Mouse (Mus musculus): Measurements from ENCODE around the gene Clic5. TPM values are rescaled to one million over a fixed set of nuclear protein-coding genes. Genes with fewer than 3 reads are reported as not detected.

Clic5 gene
- polyA plus RNA-seq, 1 experiment: 89.1 TPM

GRCm38 (mm10) chr17:44173341-44173740, 15.0 kb upstream of the Clic5 start:
- peaks cover 4% of the 10 kb centered on the region for H3K4me1 ChIP-seq (ENCODE audit: control insufficient read depth, insufficient read depth, insufficient read length, low read length)

DNA sequence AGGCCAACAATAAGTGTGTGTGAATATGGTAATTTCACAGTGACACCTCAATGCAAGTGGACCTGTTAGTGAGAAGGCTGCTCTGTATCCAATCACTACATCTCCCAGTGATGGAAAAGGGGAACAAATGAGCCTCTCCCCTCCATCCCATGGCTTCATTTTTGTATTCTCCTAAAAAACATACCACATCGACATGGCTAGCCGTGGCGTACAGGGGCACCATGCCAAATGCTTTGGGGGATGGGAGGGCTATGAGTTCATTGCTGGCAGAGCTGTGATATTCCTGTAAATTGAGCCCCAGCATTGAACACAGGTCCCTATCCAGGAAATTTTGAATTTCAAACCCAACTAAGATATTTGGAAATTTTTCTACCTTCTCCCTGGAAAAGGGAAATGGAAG, 11.1 kb upstream of the Clic5 start:
- H3K4me3 ChIP-seq (ENCODE audit: insufficient read depth, low read depth, low read length): no peak overlapping the region
- no peak overlapping the region for H3K27ac ChIP-seq (replicated peaks; ENCODE audit: low read depth, low read length)
- H3K4me1 ChIP-seq (ENCODE audit: control insufficient read depth, insufficient read depth, insufficient read length, low read length): peaks cover 5% of the 10 kb centered on the region

More at GRCm38 (mm10) chr17:44173341-44173740, 15.0 kb upstream of the Clic5 start:
- Histone ChIP-seq H3K27ac (replicated peaks; ENCODE audit: low read depth, low read length) (no peak overlapping the region; the same call in 1 of the 2 replicates), H3K4me3 (ENCODE audit: insufficient read depth, low read depth, low read length) (no peak overlapping the region)

GRCm38 (mm10) chr17:44181346-44181745, 7.0 kb upstream of the Clic5 start:
- Histone ChIP-seq H3K4me1 (ENCODE audit: control insufficient read depth, insufficient read depth, insufficient read length, low read length) (peaks cover 5% of the 10 kb centered on the region), H3K4me3 (ENCODE audit: insufficient read depth, low read depth, low read length) (no peak overlapping the region), H3K27ac (replicated peaks; ENCODE audit: low read depth, low read length) (peak overlapping the region; percentile 57)

- H3K27ac ChIP-seq (replicated peaks; ENCODE audit: low read depth, low read length): no peak overlapping the region
These were observed 1.5 kb upstream of the Clic5 start for GRCm38 (mm10) chr17:44186871-44187270.

DNA sequence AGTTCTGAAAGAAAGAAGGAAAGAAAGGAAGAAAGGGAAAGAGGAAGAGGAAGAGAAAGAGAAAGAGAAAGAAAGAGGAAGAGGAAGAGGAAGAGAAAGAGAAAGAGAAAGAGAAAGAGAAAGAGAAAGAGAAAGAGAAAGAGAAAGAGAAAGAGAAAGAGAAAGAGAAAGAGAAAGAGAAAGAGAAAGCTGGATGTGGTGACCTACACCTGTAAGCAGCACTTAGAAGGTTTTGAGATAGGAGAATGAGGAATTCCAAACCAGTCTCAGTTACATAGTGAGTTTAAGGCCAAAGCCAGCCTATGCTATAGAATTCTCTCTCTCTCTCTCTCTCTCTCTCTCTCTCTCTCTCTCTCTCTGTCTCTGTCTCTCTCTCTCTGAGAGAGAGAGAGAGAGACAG, 847 bp upstream of the Clic5 start:
- H3K4me3 ChIP-seq (ENCODE audit: insufficient read depth, low read depth, low read length): peak overlapping the region; percentile 86; the same call in 1 of the 2 replicates
- peak overlapping the region; percentile 76 for H3K27ac ChIP-seq (replicated peaks; ENCODE audit: low read depth, low read length)
- H3K4me1 ChIP-seq (ENCODE audit: control insufficient read depth, insufficient read depth, insufficient read length, low read length): peaks cover 22% of the 10 kb centered on the region

More at GRCm38 (mm10) chr17:44186871-44187270, 1.5 kb upstream of the Clic5 start:
- peaks cover 17% of the 10 kb centered on the region for H3K4me1 ChIP-seq (ENCODE audit: control insufficient read depth, insufficient read depth, insufficient read length, low read length)
- no peak overlapping the region for H3K4me3 ChIP-seq (ENCODE audit: insufficient read depth, low read depth, low read length)

- peak overlapping the region; percentile 86 for H3K4me3 ChIP-seq (ENCODE audit: insufficient read depth, low read depth, low read length)
- H3K4me1 ChIP-seq (ENCODE audit: control insufficient read depth, insufficient read depth, insufficient read length, low read length): peaks cover 32% of the 10 kb centered on the region
- peak overlapping the region; percentile 91 for H3K27ac ChIP-seq (replicated peaks; ENCODE audit: low read depth, low read length)
These were observed 373 bp downstream of the Clic5 start for GRCm38 (mm10) chr17:44188769-44189145.

GRCm38 (mm10) chr17:44189696-44190095, 1.3 kb downstream of the Clic5 start:
- Histone ChIP-seq H3K27ac (replicated peaks; ENCODE audit: low read depth, low read length) (peak overlapping the region; percentile 41), H3K4me3 (ENCODE audit: insufficient read depth, low read depth, low read length) (peak overlapping the region; percentile 86), H3K4me1 (ENCODE audit: control insufficient read depth, insufficient read depth, insufficient read length, low read length) (peaks cover 37% of the 10 kb centered on the region)

DNA sequence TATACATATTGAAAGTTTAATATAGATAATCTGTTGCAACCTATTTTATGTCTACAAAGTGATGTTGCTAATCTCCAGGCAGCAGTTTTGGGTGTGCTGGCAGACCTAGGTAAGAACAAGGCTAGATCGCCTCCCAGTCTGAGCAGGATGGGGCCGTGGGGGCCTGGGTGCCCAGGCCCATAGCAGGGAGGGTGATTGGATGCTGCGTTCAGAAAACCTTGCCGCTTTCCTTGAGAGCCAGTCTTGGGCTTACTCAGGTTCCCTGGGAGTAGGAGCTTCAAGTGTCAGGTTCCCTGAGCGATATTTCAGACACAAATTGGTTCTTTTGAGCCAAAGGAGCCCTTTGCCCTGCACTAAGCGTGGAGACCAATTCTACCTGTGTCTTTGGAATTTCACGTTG, 1.9 kb downstream of the Clic5 start:
- H3K4me1 ChIP-seq (ENCODE audit: control insufficient read depth, insufficient read depth, insufficient read length, low read length): peaks cover 39% of the 10 kb centered on the region
- peak overlapping the region; percentile 86 for H3K4me3 ChIP-seq (ENCODE audit: insufficient read depth, low read depth, low read length)
- H3K27ac ChIP-seq (replicated peaks; ENCODE audit: low read depth, low read length): peak overlapping the region; percentile 35

DNA sequence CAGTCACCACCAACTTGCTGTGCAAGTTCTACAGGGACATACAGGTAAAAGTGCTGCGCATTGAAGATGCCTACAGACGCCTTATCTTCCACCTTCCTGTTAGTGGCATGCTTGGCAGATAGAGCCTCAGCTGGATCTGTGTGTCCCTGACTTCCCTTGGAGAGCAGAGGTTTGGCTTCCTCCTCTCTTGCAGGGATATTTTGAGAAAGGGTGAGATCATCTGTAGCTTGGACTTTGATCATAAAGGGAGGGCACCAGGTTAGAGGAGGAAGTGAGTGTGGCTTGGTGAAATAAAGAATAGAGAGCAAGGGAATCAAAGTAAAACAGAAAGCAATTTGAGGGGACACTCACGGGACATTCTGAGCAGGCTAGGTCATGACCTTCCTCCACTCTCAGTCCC, 4.6 kb downstream of the Clic5 start:
- H3K27ac ChIP-seq (replicated peaks; ENCODE audit: low read depth, low read length): peak overlapping the region; percentile 91
- peaks cover 40% of the 10 kb centered on the region for H3K4me1 ChIP-seq (ENCODE audit: control insufficient read depth, insufficient read depth, insufficient read length, low read length)
- no peak overlapping the region for H3K4me3 ChIP-seq (ENCODE audit: insufficient read depth, low read depth, low read length)

DNA sequence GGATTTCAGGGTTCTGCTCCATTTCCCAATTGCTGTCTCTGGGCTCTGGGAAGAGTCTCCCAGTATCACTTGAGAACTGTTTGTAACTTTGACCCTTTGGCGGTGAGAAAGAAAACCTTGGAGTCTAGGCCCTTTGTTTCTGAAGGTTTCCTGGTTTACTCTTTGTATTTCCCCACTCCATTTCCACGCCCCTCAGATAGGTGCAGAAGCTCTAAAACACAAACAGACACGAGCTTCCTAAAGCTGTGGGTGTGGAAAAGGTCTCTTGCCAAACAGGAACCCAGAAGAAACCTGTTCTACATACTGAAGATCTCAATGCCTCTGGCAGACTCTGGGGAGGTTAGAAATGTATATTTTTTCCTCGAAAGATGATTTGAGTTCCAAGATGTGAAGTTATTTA, 10.8 kb downstream of the Clic5 start:
- H3K4me1 ChIP-seq (ENCODE audit: control insufficient read depth, insufficient read depth, insufficient read length, low read length): peaks cover 47% of the 10 kb centered on the region
- peak overlapping the region; percentile 46 for H3K27ac ChIP-seq (replicated peaks; ENCODE audit: low read depth, low read length)
- H3K4me3 ChIP-seq (ENCODE audit: insufficient read depth, low read depth, low read length): no peak overlapping the region

DNA sequence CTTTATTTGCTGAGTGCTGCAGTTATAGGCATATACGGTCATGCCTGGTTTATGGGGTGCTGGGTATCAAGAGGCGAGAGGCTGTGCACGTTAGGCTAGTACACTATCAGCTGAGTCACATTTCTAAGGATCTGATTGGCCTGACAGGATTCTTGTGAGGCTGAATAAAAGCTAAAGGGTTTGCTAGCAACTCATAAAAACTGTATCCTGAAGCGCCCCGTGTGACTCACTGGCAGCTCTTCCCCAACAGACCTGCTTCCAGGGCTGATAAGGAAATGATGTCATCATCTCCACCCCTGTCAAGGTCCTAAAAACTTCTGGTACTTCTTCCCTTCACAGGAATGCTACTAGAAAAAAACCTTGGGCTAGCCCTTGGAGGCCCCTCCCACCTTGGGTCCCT, 14.6 kb downstream of the Clic5 start:
- H3K4me1 ChIP-seq (ENCODE audit: control insufficient read depth, insufficient read depth, insufficient read length, low read length): peaks cover 52% of the 10 kb centered on the region
- H3K27ac ChIP-seq (replicated peaks; ENCODE audit: low read depth, low read length): peak overlapping the region; percentile 73
- H3K4me3 ChIP-seq (ENCODE audit: insufficient read depth, low read depth, low read length): no peak overlapping the region

- Histone ChIP-seq H3K4me1 (ENCODE audit: control insufficient read depth, insufficient read depth, insufficient read length, low read length) (peaks cover 37% of the 10 kb centered on the region), H3K4me3 (ENCODE audit: insufficient read depth, low read depth, low read length) (no peak overlapping the region), H3K27ac (replicated peaks; ENCODE audit: low read depth, low read length) (peak overlapping the region; percentile 96)
These were observed 16.4 kb downstream of the Clic5 start for GRCm38 (mm10) chr17:44204787-44205186.

DNA sequence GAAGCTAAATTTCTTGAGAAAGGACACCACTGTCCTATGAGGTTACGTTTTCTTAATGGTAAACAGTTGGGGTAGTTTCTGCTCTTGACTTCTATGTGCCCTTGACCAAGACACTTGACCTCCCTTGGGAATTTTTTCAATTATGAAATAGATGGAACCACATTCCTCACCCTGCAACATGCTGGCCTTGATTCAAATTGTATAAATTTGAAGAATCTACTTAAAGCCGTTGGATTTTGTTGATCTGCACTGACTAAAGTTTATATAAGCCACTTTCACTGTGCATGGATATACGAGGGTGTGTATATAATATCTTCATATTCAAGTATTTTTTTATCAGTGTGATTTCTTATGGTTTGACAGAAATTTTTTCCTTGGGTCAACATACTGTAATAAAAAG, 17.2 kb downstream of the Clic5 start:
- no peak overlapping the region for H3K4me3 ChIP-seq (ENCODE audit: insufficient read depth, low read depth, low read length)
- peaks cover 31% of the 10 kb centered on the region for H3K4me1 ChIP-seq (ENCODE audit: control insufficient read depth, insufficient read depth, insufficient read length, low read length)
- H3K27ac ChIP-seq (replicated peaks; ENCODE audit: low read depth, low read length): peak overlapping the region; percentile 96

GRCm38 (mm10) chr17:44208900-44209299, 20.5 kb downstream of the Clic5 start:
- H3K4me3 ChIP-seq (ENCODE audit: insufficient read depth, low read depth, low read length): no peak overlapping the region
- H3K27ac ChIP-seq (replicated peaks; ENCODE audit: low read depth, low read length): no peak overlapping the region
- peaks cover 12% of the 10 kb centered on the region for H3K4me1 ChIP-seq (ENCODE audit: control insufficient read depth, insufficient read depth, insufficient read length, low read length)

- Histone ChIP-seq H3K27ac (replicated peaks; ENCODE audit: low read depth, low read length) (no peak overlapping the region), H3K4me1 (ENCODE audit: control insufficient read depth, insufficient read depth, insufficient read length, low read length) (peaks cover 10% of the 10 kb centered on the region), H3K4me3 (ENCODE audit: insufficient read depth, low read depth, low read length) (no peak overlapping the region)
These were observed 24.7 kb downstream of the Clic5 start for GRCm38 (mm10) chr17:44212960-44213619.

GRCm38 (mm10) chr17:44215196-44215799, 26.9 kb downstream of the Clic5 start:
- peaks cover 10% of the 10 kb centered on the region for H3K4me1 ChIP-seq (ENCODE audit: control insufficient read depth, insufficient read depth, insufficient read length, low read length)
- no peak overlapping the region for H3K4me3 ChIP-seq (ENCODE audit: insufficient read depth, low read depth, low read length)
- no peak overlapping the region for H3K27ac ChIP-seq (replicated peaks; ENCODE audit: low read depth, low read length)

Measured in brown adipose tissue, adult 24 weeks (tissue).